Mouse (Mus musculus) frontal cortex, postnatal 36 days (tissue): ENCODE measurements around the gene Ncor2.

Source experiments
- DNase-seq, 2 experiments: peaks; one replicate each; pipeline ENCODE4 v3.0.0; 2022; ENCODE audit warnings: low spot score in 2 of 2

The Ncor2 gene

DNA sequence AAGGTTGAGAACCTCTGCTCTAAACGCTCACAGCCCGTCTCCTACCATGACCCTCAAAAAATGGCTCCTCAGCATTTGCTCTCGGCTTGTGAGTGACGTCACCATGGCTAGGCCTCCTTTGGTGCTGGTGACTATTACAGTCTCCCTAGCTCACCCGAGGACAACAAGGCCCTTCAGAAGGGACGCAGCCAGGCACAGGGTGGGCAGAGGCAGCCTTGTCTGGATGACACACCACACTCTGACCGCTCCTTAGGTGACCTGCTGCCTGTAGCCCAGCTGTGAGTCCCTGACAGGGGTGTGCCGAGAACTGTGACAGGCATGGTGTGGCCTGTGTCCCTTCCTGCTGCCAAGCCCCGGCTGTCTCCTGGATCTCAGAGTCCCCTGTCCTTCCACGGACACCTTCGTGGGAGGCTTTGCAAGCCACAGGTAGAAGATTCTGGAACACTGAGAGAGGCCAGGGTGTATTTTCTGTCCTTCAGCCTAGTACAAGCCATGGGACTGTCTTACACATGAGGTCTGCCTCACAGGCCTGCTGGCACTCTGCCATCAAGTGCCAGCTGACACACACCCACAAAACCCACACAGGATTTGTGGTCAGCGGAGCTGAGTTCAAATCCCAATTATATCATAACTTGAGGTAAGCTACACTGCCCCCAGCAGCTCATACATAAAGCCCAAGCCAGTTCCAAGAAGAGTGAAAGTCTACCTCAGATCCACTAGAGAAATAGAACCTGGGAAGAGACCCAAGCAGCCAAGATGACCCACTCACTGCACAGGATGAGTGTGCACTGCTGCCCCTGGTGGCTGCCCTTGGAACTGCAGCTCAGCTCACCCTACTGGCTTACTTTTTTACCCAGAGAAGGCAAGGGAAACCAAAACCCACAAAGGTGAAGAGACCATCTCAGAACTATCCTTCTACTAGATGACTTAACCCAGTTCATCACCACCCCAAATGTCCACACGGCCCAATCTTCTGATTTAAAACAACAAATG lies 112.2 kb downstream of the Ncor2 start:
- peak; percentile 82 to 87 for DNase-seq

DNA sequence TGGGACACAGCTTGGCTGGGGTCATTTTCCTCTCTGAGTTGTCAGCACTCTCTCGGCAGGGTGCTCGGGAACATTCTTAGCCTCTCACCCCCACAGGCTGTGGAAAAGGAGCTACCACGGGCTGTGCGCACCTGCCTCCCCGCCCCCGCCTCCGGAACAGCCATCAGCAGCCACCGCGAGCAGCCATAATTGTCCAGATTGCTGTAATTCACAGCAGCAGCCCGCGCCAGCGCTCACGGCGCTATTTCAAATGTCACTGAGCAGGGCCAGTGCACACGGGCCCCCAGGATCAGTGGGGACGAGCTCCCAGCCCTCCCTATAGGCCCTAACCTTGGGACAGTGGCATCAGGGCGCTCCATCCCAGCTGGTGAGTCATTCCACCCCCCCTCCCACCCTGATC lies 116.0 kb downstream of the Ncor2 start:
- peak; percentile 50 to 61 for DNase-seq

DNA sequence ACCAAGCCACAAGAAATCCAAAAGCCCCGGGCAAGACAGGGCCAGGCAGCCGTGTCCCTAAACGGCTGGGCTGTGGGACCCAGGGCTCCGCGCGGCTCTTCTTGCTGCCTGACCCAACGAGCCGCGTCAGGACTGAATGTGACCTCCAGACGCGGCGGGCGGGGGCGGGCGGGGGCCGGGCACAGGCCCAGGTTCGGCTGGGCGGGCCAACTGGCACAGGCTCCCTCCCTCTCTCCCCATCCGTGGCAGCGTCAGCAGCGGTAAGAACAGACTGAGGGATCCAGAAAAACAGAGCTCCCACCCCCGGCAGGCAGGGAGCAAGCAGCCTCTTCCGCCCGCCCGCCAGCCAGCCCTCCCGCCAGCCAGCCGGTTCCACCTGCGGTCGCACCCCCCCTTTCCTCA lies 120.8 kb downstream of the Ncor2 start:
- peak; percentile 67 to 77 for DNase-seq

DNA sequence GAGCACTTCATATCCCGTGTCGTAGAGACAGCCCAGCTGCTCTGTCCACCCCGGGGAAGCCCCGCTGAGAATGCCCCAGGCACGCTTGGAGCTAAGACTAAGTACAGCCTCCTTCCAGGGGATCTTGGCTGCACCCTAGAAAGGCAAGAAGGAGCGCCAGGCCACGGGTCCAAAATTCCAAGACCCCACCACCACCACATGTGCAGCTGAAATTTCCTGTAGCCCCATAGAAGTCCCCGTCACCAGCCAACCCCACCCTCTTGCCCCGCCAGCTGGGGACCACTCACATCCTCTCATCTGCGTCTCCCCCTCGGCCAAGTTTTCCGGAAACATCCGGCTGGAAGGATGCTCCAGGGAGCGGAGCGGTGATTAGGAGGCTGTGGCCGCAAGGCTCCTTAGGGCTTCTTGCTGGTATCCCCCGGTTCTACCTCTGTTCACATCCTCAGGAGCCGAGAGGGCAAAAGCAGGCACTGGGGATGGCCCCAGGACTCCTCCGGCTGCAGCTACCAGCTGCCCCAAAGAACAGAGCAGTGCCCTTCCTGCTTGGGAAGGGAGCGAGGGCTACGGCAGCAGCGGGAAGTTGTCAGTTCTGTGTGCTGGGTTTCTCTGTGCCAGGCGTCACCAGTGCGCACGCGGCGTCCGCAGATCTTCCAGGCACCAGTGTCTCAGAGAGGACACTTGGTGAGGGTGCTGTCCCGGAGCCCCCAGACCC lies 121.3 kb downstream of the Ncor2 start:
- peak in 1 of 2 experiments; percentile 56 for DNase-seq

DNA sequence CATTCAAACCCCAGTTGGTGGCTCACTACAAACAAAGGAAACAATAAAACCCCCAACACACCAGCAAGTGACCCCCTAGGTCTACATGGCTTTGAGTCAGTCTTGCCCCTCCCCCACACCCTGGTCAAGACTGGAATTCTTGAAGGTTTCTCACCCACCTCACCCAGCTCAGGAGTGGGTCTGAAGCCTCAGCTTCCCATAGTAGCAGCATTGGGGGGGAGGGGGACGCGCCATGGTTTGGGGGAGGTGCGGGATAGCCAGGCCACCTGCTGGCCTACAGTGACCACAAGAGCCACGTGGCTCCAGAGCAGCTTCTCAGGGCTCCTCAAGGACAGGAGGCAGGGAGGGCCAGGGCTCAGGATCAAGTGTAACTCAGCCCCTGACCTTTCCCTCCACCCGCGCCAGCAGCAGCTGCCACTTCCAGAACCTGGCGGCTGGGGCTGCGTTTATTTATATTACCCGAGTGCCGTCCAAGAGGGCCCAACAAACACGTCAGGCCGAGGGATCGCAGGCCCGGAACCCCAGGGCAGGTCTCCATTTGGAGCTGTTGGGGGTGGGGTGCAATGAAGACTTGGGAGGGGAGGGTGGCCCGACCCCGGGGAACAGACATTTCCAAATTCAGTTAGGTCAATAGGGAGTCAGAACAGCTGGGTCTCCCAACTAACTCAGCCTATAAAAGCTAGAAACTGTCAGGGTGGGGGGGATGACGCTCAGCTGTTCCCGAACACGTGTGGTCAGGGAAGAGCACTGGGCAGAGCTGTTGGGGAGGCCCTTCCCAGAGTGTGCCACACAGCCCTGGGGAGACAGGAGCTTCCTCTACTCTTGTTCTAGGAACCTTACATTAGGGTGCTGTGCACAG lies 122.1 kb downstream of the Ncor2 start:
- DNase-seq: no peak

DNA sequence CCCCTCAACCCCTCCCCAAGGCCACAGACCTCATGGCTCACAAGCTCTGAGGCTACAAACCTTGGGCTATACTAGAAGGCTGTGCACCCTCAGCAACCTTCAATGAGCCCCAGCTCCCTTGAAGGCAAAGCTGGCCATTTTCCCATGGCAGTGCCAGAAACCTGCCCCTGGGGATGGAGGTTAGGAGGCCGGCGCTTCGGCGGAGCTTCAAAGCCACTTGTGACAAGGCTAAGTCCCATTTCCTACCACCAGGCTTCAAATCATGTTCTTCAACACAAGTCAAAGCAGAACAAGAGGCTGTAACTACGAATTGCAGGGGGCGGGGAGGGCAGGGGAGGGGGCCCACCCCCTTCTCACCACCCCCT lies 122.7 kb downstream of the Ncor2 start:
- no peak for DNase-seq

DNA sequence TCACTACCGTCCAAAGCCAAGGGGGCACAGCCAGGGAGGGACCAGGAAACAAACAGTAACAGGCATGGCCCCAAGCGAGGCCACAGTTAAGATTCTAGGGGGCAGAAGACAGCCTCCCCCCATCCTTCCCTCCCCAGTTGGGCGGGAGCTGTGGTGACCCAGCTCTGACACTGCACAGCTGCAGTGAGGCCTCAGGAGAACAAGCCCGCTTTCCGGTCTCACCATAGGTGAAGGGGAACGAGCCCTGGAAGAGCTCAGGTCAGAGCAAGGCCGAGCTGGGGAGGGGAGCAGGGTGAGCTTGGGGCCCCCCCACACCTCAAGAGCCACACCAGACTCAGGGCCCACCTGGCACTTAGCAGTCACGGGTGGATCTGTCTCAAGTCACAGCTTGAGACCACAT lies 123.1 kb downstream of the Ncor2 start:
- DNase-seq: no peak

DNA sequence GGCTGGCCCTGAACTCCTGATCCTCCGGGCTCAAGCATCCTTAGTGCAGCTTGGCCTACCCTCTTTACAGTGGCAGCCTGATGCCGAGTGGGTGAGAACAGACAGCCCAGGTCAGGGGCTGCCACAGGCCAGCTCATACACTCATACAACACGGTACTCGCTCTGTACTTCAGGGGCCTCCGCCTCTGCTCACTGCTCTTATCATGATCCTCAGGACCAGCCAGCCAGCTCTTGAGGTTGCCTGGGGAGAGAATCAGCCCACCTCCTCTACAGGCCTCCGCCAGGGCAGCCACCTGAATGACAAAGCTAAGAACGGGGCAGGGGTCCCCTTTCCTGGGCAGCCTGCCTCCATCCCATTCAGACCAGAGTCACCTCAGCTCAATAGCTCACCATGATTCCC lies 125.4 kb downstream of the Ncor2 start:
- DNase-seq: no peak

DNA sequence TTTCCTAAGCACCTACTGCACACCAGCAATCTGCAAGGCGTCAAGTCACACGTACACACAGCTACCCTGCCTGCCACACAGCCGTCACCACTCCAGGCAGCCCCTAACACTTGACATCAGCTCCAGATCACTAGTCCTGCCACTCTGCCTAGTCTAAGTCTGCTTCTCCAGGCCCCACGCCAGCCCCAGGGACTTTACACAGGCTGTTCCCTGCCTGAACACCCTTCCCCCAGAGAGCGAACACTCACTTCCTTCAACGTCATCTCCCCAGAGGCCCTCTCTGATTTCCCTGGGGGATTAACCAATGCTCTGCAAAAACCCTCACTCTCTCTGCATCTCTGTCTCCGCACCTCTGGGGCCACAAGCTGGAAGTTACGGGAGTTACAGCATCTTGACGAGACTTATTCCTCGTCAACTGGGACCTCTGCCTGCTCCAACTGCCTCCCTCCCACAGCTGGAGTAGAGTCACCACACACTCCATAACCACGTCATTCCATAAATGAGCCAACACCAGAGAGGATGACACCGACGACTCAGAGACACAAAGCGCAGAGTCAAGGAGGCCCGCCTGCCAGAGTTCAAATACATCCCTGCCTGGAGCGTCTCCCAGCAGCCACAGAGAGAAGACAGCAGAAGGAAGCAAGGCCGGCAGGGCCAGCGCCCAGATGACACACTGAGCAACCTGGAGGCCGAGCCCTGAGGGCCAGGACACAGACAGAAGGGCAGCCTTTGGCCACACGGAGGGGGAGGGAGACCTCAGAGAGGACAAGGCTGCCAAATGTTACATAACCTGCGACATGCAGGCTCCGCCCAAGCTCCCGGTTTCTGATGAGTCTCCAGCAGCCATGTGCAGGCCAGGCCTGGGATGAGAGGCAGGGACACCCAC lies 126.2 kb downstream of the Ncor2 start:
- DNase-seq: peak; percentile 46 to 62

DNA sequence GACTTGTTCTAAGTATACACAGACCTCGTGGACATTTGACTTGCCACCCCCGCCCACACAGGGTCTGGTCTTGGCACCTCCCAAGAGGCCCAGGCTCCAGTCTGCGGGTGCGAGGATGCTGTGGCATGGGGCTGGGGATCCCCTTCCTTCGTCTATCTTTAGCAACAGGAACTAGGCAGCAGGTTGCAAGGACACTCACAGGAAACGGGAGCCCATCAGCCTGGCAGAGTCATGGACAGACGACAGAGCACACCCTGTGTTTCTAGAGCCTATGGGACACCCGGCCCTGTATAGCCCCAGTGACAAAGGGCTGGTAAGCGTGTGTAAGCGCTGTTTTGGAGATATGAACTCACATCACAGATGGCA lies 126.8 kb downstream of the Ncor2 start:
- no peak for DNase-seq

DNA sequence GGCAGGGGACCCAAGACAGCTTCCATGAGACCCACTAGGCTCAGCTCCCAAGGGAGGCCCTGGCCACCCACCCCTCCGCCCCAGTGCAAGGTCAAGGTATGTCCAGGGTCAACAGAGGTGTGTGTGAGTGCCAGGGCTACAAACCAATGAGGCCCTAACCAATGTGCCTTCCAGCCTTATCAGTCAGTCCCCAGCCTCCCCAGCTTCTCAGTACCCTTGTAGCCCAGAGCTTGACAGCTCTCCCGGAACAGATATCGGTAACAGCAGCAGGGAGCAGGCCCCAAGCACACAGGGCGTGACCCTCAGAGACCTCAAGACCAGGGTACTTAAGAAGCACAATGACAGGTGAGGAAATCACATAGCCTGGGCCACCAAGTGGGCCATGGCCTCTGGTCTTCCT lies 129.5 kb downstream of the Ncor2 start:
- no peak for DNase-seq

DNA sequence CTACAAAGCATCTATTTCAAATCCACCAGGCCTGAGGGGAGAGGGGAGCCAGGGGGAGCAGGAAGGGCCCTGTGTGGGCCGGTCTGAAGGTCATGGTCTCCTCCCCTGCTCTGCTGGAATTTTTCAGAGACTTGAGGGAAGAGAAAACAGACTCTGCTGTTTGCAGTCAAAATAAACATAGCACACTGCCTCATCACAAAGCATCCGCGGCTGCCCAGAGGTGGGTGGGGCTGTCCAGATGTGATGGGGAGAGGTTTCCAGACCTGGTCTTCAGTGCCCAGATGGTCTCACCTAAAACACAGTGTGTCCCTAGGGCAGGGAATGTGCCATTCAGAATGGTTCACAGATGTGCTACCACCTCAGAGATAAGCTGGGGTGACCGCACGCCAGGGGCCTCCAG lies 132.6 kb downstream of the Ncor2 start:
- DNase-seq: no peak

DNA sequence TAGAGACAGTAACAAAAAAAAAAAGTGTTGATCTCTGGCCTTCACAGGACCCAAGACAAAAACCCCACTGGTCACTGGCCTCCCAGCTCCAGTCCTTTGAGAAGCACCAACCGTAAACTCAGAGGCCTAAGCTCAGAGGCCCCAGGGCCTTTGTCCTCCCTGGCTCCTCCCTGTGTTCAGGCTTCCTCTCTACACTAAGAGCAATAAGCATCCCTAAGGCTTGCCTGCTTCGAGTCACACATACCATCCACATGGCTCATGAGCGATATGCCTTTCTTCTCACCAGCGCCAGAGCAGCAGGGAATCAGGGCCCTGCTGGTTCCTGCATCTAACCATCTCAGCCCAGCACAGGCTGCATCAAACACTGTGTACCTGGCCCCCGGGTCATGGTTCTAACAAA lies 133.8 kb downstream of the Ncor2 start:
- DNase-seq: no peak

DNA sequence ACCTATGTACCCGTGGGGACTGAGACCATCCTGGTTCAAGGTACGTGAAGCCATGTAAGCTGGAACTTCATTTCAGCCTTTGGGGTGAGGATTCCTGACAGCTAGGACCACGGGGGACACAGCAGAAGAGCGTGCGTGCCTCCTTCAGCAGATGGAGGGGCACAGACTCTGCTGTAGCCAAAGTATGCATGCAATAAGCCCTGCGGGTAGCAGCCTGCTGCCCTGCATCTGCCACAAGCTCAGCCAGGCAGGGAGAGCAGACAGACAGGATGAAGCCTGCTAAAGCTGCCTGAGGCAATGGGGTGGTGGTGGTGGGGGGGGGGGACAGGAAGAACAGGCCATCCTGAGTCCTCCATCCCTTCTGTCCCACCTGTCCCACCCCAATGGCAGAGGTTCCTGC lies 135.6 kb downstream of the Ncor2 start:
- DNase-seq: no peak

DNA sequence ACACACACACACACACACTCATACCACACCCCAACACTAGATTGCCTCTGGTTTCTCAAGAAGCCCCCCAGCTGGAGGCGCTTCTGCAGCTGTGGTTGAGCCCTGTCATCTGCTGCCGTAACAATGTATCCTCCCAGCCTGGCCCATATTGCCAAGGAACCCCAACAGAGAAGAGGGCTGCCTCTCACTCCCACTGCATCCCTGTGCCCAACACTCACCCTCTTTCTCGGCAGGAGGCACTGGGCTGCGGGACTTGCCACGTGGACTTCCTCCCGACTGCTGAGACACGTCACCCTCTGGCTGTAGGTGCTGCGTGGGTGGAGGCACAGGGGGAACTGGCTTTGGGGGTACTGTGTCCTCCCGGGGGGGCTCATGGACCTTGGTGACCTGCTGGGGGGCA lies 137.4 kb downstream of the Ncor2 start:
- no peak for DNase-seq

DNA sequence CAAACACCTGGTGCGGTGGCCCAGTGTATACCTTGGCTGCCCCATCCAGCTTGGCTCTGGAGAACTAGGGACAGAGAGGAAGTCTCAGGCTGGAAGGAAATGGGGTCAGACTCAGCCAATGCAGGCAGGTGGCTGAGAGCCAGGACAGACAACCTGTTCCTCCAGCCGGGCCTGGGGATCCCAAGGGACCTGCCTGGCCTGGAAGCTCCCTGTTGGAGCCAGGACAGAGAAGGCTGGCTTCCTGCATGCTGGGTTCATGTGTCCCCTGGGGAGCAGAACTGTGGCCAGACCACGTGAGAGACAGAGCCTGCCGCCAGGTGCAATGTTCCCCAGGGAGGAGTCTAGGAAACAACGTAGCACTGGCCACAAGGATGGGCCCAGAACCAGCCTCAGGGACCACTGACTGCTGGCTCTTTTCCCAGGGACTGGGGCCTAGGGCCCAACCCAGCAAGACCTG lies 138.9 kb downstream of the Ncor2 start:
- no peak for DNase-seq

DNA sequence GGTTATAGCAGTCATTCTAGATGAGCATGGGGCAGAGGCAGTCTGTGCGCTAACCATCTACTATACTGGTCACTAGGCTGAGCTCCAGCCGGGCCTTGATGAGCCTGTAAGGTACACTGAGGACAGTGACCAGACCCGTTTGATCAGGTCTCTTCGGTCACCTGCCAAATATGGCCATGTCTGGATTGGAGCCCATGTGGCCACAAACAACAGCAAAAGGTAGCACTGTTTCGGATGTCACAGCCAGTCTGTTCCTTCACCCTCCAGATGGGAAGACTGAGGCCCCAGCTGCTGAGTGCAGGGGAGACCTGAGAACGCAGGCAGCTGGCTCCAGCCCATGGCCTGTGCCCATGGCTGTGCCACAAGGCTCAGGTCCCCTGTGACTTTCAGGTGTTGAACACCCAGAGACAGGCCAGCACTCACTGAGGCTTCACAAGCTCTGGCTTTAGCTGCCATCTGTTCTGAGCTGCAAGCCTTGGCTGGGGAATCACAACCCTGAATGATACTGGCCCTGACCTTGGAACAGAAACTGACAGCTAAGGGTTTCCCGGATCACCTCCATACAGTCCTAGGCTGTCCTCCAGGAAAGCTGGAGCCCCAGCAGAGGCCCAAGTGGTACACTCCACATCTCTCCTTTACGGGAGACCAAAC lies 139.5 kb downstream of the Ncor2 start:
- DNase-seq: no peak

DNA sequence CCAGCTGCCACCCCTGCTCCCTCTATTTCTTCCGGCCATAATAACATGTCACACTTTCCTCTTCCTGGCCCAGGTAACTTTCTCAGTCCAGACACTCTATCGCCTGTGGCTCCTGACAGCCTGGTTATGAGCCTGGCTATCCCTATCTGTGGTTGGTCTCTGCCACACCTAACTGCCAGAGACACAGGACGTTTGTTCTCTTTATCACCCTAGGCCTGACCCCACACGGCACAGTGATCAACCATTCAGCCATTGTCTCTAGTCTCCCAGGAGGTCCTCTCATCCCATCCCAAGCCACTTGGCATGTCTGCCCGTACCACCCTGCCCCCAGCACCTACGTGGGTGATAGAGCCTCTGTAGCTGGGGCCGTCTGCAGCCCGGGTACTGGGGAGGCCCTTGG lies 142.5 kb downstream of the Ncor2 start:
- no peak for DNase-seq

DNA sequence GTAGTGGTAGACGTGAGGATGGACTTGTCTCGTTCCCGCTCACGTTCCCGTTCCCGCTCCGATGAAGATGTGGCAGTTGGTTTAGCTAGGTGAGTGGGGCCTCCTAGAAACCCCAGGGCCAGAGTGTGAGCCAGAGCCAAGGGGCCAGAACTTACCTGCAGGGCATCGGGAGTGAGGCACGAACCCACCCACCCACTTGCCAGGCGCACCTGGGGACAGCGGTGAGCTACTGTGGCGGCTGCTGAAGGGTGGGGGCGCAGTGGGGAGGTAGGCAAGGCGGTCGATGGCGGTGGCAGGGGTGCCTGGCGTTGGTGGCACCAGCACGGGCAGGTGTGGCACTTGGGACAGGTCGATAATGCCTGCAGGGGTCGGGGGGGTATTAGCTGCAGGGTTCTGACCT lies 150.1 kb downstream of the Ncor2 start:
- DNase-seq: no peak

DNA sequence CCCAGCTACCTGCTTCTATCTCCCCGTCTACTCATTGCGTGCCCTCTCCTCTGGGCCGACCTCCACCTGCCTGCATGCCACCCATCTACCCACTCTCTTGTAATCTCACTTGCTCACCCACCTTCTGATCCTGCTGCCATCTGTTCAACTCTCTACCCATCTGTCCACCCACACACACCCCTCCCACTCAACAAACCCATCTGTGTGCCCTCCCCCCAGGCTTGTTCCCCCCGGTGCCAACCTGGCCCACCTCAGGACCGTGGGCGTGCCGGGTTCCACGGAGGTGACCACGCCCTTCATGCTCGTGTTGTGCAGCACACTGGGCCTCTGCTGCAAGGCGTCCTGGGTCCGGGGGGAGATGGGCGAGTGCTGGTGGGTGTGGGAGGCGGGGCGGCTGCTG lies 150.6 kb downstream of the Ncor2 start:
- DNase-seq: peak in 1 of 2 experiments; percentile 46

DNA sequence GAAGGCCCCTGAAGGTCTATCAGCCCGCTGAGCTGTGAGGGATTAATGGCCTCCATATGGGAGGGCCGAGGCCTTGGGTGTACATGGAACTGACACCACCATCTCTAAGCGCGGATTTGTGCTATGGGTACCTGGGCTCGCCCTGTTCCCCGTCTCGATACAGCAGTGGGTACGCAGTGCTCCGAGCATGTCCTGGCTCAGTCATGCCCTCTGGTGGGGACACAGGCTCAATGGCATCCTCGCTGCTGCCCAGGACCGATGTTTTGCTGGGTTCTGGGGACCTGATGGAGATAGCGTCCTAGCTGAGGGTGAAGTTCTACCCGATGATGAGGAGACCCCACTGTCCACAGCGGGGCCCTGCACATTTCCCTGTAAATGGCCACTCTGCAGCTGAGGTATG lies 155.0 kb downstream of the Ncor2 start:
- DNase-seq: no peak
